Mouse (Mus musculus) layer of hippocampus, adult 2 months (tissue): ENCODE results near the gene Lysmd1. TPM values are rescaled to one million over a fixed set of nuclear protein-coding genes. Genes with fewer than 3 reads are reported as not detected.
"Not testable (repeated sequence)": the region's sequence is repeated elsewhere in the genome, so short reads cannot be mapped to it uniquely, and the experiment has no call there.

Experiments used
- DNase-seq, 2 experiments: peaks; one replicate each; pipeline ENCODE4 v3.0.0; 2022; ENCODE audit warnings: low spot score in 2 of 2
- H3K27ac ChIP-seq: fragments of 200-600 bp; 2 replicates; pipeline ENCODE4 v1.8.1; 2022
- H3K4me3 ChIP-seq: fragments of 200-600 bp; 2 replicates; pipeline ENCODE4 v1.8.1; 2022; ENCODE audit warnings: mild to moderate bottlenecking
- CTCF ChIP-seq: fragments of 200-600 bp; conservative IDR thresholded peaks from 2 replicates; pipeline ENCODE4 v1.8.1; 2022; ENCODE audit warnings: antibody characterized with exemption, mild to moderate bottlenecking, moderate library complexity
- long read RNA-seq, 2 experiments: library from polyadenylated mRNA; stranded (forward); transcript quantifications; one replicate each; pipeline ENCODE4 v2.0.0; 2021; ENCODE audit warnings: borderline mapping rate in 2 of 2
- total RNA-seq, 2 experiments: library from RNA; stranded (reverse); gene quantifications; 2 replicates each; pipeline ENCODE4 v1.2.3; 2021

Gene Lysmd1
- total RNA-seq, result 10 to 100 TPM; 16.4 to 16.7 TPM
- long read RNA-seq, experiment 1, transcript Lysmd1-201 (3 exons, 2,394 nt), result major isoform, 9 of 14 reads
- long read RNA-seq, experiment 1, partial matches to known transcripts, result 1 of 14 reads
- long read RNA-seq, experiment 1, other reads (novel, unspliced or antisense), result 4 of 14 reads
- long read RNA-seq, experiment 2, transcript Lysmd1-201 (3 exons, 2,394 nt), result major isoform, 20 of 25 reads
- long read RNA-seq, experiment 2, partial matches to known transcripts, result 0 of 25 reads
- long read RNA-seq, experiment 2, other reads (novel, unspliced or antisense), result 5 of 25 reads

DNA sequence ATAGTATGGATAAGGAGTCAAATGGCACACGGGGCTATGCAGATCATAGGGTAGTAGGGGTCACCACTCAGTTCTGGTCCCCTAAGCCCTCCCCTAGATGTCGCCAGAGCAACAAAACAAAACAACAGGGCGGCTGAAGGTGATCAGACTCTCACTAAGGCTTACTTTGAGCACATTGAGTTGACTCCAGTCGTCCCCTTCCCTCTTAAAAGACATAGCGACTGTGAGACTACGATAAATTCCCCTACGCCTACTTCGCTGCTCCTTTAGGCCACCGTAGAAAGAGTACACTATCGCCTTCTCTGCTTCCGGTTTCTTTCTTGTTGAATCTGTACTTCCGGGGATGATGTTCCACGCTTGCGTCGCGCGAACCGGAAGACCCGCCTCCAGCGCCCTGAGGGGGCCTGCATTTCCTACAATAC is at the start of gene Lysmd1, which contains the start of gene Scnm1:
TSS of gene Lysmd1 (plus strand) at position 409 of the 422 bp plus-strand sequence.
TSS of gene Scnm1 (minus strand) at position 332 of the 422 bp plus-strand sequence.
- TF ChIP-seq CTCF, result peak; percentile 54
- peak; percentile 92 to 96 for DNase-seq
- H3K4me3 ChIP-seq, result peak within 1 kb of the TSS; percentile 63
- H3K27ac ChIP-seq, result peak within 1 kb of the TSS; percentile 91

DNA sequence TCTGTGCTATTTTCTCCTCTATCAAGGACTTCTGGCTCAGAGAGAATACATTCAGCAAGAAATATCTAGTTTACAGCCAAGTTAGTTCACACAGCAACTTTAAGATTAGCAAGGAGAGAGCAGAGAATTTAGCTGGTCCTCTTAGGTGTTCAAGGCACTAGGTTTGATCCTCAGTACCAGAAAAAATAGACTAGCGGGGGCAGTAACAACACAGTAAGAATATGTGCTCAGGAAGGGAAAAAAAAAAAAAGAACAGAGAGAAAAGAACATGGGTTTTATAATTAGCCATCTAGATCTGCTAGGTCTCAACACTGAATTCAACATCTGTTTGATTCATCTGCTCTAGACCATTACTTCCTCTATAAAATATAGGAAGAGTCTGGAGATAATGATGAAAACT is 45.8 kb upstream of the Lysmd1 start:
- no peak for TF ChIP-seq CTCF
- no peak overlapping the region for H3K4me3 ChIP-seq

DNA sequence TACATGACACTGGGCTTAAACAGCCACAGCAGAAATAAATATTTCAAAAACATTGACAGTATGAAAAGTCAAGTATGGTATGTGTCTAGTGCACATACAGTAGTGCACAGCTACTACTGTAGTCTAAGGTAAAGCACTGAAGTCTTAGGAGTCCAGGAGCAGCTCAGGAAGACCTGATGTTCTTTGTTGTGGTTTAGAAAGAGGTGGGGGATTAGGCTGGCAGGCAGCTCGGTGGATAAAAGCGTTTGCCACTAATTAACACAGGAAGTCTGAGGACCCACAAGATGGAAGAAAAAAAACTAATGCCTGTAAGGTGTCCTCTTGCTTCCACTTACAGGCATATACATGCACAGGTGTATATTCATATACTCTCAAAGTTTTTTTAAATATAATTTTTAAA is 33.0 kb upstream of the Lysmd1 start:
- DNase-seq, result no peak
- no peak for TF ChIP-seq CTCF

More for the DNA sequence above, 45.8 kb upstream of the Lysmd1 start:
- DNase-seq, result no peak
- H3K27ac ChIP-seq, result peak overlapping the region; percentile 28; the same call in 1 of the 2 replicates

DNA sequence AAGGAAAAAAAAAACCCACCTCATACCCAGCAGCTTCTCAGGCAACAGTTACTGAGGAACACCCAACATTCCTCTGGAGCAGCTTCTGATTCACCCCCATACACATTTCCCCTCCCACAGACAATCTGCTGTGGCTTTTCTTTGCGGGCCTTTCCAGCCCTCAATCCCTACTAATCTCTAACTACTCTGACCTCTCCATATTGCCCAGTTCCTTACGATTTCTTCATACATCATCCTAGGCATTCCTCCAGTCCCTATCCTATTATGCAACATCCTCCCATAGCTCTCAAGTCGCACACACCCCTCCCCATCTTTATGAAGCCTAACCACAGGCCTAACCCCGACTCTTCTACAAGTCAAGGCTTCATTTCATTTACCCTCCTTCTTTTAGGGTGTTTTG is 28.8 kb upstream of the Lysmd1 start:
- no peak for TF ChIP-seq CTCF
- peak overlapping the region; percentile 96 for H3K27ac ChIP-seq
- H3K4me3 ChIP-seq, result peak overlapping the region; percentile 88
- peak; percentile 74 to 78 for DNase-seq

More for the DNA sequence above, 33.0 kb upstream of the Lysmd1 start:
- H3K4me3 ChIP-seq, result no peak overlapping the region
- no peak overlapping the region for H3K27ac ChIP-seq

GRCm38 (mm10) chr3:95105586-95106337 is 28.1 kb upstream of the Lysmd1 start:
- Histone ChIP-seq H3K4me3 (peak overlapping the region; percentile 88), H3K27ac (peak overlapping the region; percentile 96)
- DNase-seq, result no peak
- TF ChIP-seq CTCF, result no peak

- peak; percentile 97 to 98 for DNase-seq
- Histone ChIP-seq H3K27ac (peak within 1 kb of the TSS; percentile 96), H3K4me3 (peak within 1 kb of the TSS; percentile 88)
- peak; percentile 54 for TF ChIP-seq CTCF
Observed at GRCm38 (mm10) chr3:95106338-95107117, 27.4 kb upstream of the Lysmd1 start, which contains the start of gene Pip5k1a. TSS of gene Pip5k1a (minus strand) at chr3:95106930.

- peak overlapping the region; percentile 88 for H3K4me3 ChIP-seq
- not testable (repeated sequence) for DNase-seq
- H3K27ac ChIP-seq, result peak overlapping the region; percentile 81
Observed at GRCm38 (mm10) chr3:95107308-95107707, 26.6 kb upstream of the Lysmd1 start.

- Histone ChIP-seq H3K27ac (no peak overlapping the region), H3K4me3 (no peak overlapping the region)
- DNase-seq, result no peak
- TF ChIP-seq CTCF, result peak; percentile 73
Observed at GRCm38 (mm10) chr3:95107898-95108297, 26.0 kb upstream of the Lysmd1 start.

GRCm38 (mm10) chr3:95110911-95111726 is 22.8 kb upstream of the Lysmd1 start, which contains the start of gene Vps72:
TSS of gene Vps72 (plus strand) at chr3:95111022.
- Histone ChIP-seq H3K27ac (peak within 1 kb of the TSS; percentile 92), H3K4me3 (peak within 1 kb of the TSS; percentile 86)
- TF ChIP-seq CTCF, result no peak
- peak; percentile 86 to 91 for DNase-seq

DNA sequence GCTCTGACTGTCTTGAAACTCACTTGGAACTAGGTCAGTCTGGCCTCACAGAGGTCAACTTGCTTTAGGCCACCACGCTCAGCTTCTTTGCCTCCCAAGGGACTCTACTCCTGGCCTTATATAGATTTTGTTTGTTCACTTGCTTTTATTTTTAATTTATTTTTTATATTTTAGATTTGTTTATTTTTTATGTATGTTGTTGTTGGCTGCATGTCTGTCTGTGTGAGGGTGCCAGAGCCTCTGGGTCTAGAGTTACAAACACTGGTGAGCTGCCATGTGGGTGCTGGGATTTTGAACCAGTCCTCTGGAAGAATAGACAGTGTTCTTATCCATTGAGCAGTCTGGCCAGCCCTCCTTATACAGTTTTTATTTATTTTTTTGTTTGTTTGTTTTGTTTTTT is 21.1 kb upstream of the Lysmd1 start:
- DNase-seq, result no peak
- Histone ChIP-seq H3K4me3 (no peak overlapping the region), H3K27ac (no peak overlapping the region)
- no peak for TF ChIP-seq CTCF

- Histone ChIP-seq H3K27ac (no peak overlapping the region), H3K4me3 (no peak overlapping the region)
- TF ChIP-seq CTCF, result no peak
- no peak for DNase-seq
Observed at GRCm38 (mm10) chr3:95117751-95118150, 16.1 kb upstream of the Lysmd1 start.

DNA sequence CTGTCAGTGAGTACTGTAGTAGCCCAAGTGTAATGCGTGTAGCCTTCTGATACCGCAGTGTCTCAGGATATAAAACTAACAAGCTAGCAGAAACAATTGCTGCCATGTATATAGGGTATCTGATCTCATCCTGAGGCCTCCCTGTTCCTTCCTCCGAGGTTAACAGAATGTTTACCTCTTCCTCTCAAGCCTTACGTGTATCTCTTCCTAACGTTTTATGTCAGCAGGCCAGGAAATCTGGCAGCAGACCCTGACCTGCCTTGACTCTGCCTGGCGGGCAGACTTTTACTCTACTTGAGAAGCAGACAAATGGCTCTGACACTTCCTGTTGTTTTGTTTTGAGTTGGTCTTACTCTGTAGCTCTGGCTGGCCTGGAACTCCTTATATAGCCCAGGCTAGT is 12.3 kb upstream of the Lysmd1 start:
- DNase-seq, result no peak
- no peak for TF ChIP-seq CTCF
- no peak overlapping the region for H3K4me3 ChIP-seq
- H3K27ac ChIP-seq, result no peak overlapping the region
